Mouse (Mus musculus) heart, postnatal 0 days (tissue): ENCODE data around the gene Urad. TPM values are rescaled to one million over a fixed set of nuclear protein-coding genes. Genes with fewer than 3 reads are reported as not detected.

Source experiments
- ATAC-seq: fragments of 200-750 bp; cut with Nextera tagmentation; 2 replicates; pipeline ENCODE4 v1.8.0; 2017; ENCODE audit warnings: low read depth, moderate number of reproducible peaks, moderate library complexity; ENCODE audit not compliant: insufficient read depth
- DNase-seq: peaks from one replicate; pipeline ENCODE4 v3.0.0-alpha.2; 2016; ENCODE audit warnings: low spot score
- H3K27ac ChIP-seq: fragments of 300-500 bp; sonication (generic); 2 replicates; pipeline ENCODE4 v1.5.1; 2014; ENCODE audit warnings: low read depth, mild to moderate bottlenecking
- H3K27me3 ChIP-seq: fragments of 300-500 bp; sonication (generic); 2 replicates; pipeline ENCODE4 v1.6.1; 2014; ENCODE audit warnings: low read length, mixed read lengths; ENCODE audit not compliant: control insufficient read depth, insufficient read depth
- H3K36me3 ChIP-seq: fragments of 300-500 bp; sonication (generic); replicated peaks from 2 replicates; pipeline ENCODE4 v1.6.1; 2014; ENCODE audit warnings: low read length, mixed read lengths; ENCODE audit not compliant: control insufficient read depth, insufficient read depth
- H3K4me1 ChIP-seq: fragments of 300-500 bp; sonication (generic); 2 replicates; pipeline ENCODE4 v1.6.1; 2014; ENCODE audit warnings: antibody characterized with exemption; ENCODE audit not compliant: control insufficient read depth, insufficient read depth
- H3K4me2 ChIP-seq: fragments of 300-500 bp; sonication (generic); 2 replicates; pipeline ENCODE4 v1.6.1; 2014; ENCODE audit warnings: low read depth, mild to moderate bottlenecking, low read length, moderate library complexity
- H3K4me3 ChIP-seq: fragments of 300-500 bp; sonication (generic); 2 replicates; pipeline ENCODE4 v1.5.1; 2014; ENCODE audit warnings: low read depth, low read length
- H3K9ac ChIP-seq: fragments of 300-500 bp; sonication (generic); replicated peaks from 2 replicates; pipeline ENCODE4 v1.6.1; 2014; ENCODE audit warnings: low read depth, low read length, mixed read lengths
- H3K9me3 ChIP-seq: fragments of 300-500 bp; sonication (generic); replicated peaks from 2 replicates; pipeline ENCODE4 v1.6.1; 2016; ENCODE audit warnings: low read length; ENCODE audit not compliant: control insufficient read depth
- CTCF ChIP-seq: IDR thresholded peaks from 2 replicates; pipeline ENCODE4 v1.5.1; 2016; ENCODE audit warnings: antibody characterized with exemption, control low read depth, low read depth
- EP300 ChIP-seq: IDR thresholded peaks from 2 replicates; pipeline ENCODE4 v1.6.1; 2016; ENCODE audit warnings: antibody characterized with exemption, low read depth
- WGBS: fragments of 180-500 bp; shearing (Covaris S2); extraction: QIAGEN DNeasy Blood & Tissue Kit; methylation state at CpG from one replicate; pipeline ENCODE4 v1.1.7; 2014; 5-methylcytosine and 5-hydroxymethylcytosine counted together
- polyA plus RNA-seq: library from polyadenylated mRNA; unstranded; fragments of >200 nt; fragmentation: Nextera tagmentation; extraction: Ambion mirVana; gene quantifications from 2 replicates; pipeline ENCODE4 v1.2.1, GENCODE M21; 2015
- total RNA-seq: library from RNA; depleted of rRNA; stranded (reverse); fragments of >200 nt; gene quantifications from 2 replicates; pipeline ENCODE4 v1.2.3, GENCODE M21; 2014; ENCODE audit warnings: low replicate concordance

Urad gene
- total and polyA plus RNA-seq, 2 experiments from 2014 or later, result not detected

- no peak for TF ChIP-seq EP300
- TF ChIP-seq CTCF, result no peak
- H3K9me3 ChIP-seq, result no peaks in the 10 kb centered on the region
- WGBS, result 5% methylated on average over 8 of the region's 8 CpGs
- H3K4me1 ChIP-seq, result peaks cover 8% of the 10 kb centered on the region; the same call in 1 of the 2 replicates
- no peak overlapping the region for H3K4me3 ChIP-seq
- H3K4me2 ChIP-seq, result no peak overlapping the region
- DNase-seq (no peak), ATAC-seq (no peak)
- no peaks in the 10 kb centered on the region for H3K36me3 ChIP-seq
- H3K9ac ChIP-seq, result no peak overlapping the region
- H3K27me3 ChIP-seq, result peaks cover 99% of the 10 kb centered on the region
- no peak overlapping the region for H3K27ac ChIP-seq
These were observed 20.1 kb downstream of the Urad start for GRCm38 (mm10) chr5:147302141-147302540.

DNA sequence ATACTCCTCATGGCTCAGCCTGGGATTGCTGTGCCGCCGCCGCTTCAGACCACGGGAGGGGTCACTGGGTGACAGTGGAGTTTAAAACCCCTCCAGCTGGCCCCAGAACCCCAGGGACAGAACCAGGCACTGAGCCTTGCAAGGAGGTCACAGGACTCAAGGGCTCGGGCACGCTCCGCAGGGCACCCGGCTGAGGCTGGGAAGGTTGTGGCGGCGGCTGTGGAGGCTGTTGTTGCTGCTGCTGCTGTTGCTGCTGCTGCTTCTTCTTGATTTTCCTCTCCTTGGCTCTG is 20.5 kb downstream of the Urad start:
- Histone ChIP-seq H3K9ac (no peak overlapping the region), H3K9me3 (no peaks in the 10 kb centered on the region), H3K27ac (no peak overlapping the region), H3K36me3 (no peaks in the 10 kb centered on the region), H3K4me2 (no peak overlapping the region), H3K27me3 (peaks cover 99% of the 10 kb centered on the region), H3K4me3 (no peak overlapping the region), H3K4me1 (peaks cover 8% of the 10 kb centered on the region; the same call in 1 of the 2 replicates)
- 3% methylated on average over 10 of the region's 10 CpGs for WGBS
- DNase-seq, result no peak
- ATAC-seq, result no peak
- no peak for TF ChIP-seq EP300
- no peak for TF ChIP-seq CTCF

- TF ChIP-seq CTCF (no peak), EP300 (no peak)
- peaks cover 8% of the 10 kb centered on the region; the same call in 1 of the 2 replicates for H3K4me1 ChIP-seq
- WGBS, result 3% methylated on average over 21 of the region's 21 CpGs
- H3K27me3 ChIP-seq, result peaks cover 99% of the 10 kb centered on the region
- H3K36me3 ChIP-seq, result no peaks in the 10 kb centered on the region
- ATAC-seq (no peak), DNase-seq (no peak)
- no peak overlapping the region for H3K4me3 ChIP-seq
- no peaks in the 10 kb centered on the region for H3K9me3 ChIP-seq
- no peak overlapping the region for H3K4me2 ChIP-seq
- H3K27ac ChIP-seq, result no peak overlapping the region
- no peak overlapping the region for H3K9ac ChIP-seq
These were observed 21.1 kb downstream of the Urad start for GRCm38 (mm10) chr5:147300917-147301780.

DNA sequence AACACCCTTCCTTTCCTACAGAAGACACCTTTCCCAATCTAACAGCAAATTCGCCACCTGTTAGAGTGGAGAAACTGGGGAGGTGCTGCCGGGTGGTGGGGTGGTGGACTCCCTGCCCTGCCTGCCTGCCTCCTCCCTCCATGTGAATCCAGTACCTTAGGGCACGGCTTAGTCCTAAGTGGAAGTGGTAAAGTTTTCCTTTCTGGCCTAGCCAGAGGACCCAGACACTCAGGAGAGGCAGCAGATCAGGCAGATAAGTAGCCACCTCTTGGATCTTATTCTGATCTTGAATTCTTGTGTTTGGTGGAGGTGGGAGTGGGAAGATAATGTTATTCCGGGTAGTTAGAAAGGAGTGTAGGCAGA is 22.3 kb downstream of the Urad start:
- no peak for ATAC-seq
- H3K9me3 ChIP-seq, result no peaks in the 10 kb centered on the region
- TF ChIP-seq CTCF (no peak), EP300 (no peak)
- H3K27ac ChIP-seq, result no peak overlapping the region
- WGBS, result 3% methylated on average over 4 of the region's 4 CpGs
- peaks cover 8% of the 10 kb centered on the region; the same call in 1 of the 2 replicates for H3K4me1 ChIP-seq
- H3K4me3 ChIP-seq, result peak overlapping the region; percentile 33
- no peaks in the 10 kb centered on the region for H3K36me3 ChIP-seq
- no peak overlapping the region for H3K9ac ChIP-seq
- DNase-seq, result no peak
- H3K4me2 ChIP-seq, result peak overlapping the region; percentile 38
- H3K27me3 ChIP-seq, result peaks cover 97% of the 10 kb centered on the region

GRCm38 (mm10) chr5:147299255-147300000 is 22.8 kb downstream of the Urad start:
- WGBS, result under 1% methylated on average over 40 of the region's 41 CpGs
- Histone ChIP-seq H3K4me1 (peaks cover 8% of the 10 kb centered on the region; the same call in 1 of the 2 replicates), H3K9ac (no peak overlapping the region), H3K4me3 (peak overlapping the region; percentile 33), H3K4me2 (peak overlapping the region; percentile 38), H3K27me3 (peaks cover 97% of the 10 kb centered on the region), H3K9me3 (no peaks in the 10 kb centered on the region), H3K36me3 (no peaks in the 10 kb centered on the region), H3K27ac (no peak overlapping the region)
- ATAC-seq (peak; percentile 67; the same call in 1 of the 2 replicates), DNase-seq (no peak)
- peak; percentile 57 for TF ChIP-seq CTCF
- TF ChIP-seq EP300, result no peak
